Mouse (Mus musculus) spleen, embryonic (tissue): ENCODE measurements around the gene Garnl3.
"Not testable (repeated sequence)": the region's sequence is repeated elsewhere in the genome, so short reads cannot be mapped to it uniquely, and the experiment has no call there.

Experiments used
- CTCF ChIA-PET: fragments of 350-600 bp; sonication (Branson Sonifier 250); formaldehyde crosslinking; loops from one replicate; lab custom pipeline; 2022; lab: Charles Lee

Gene Garnl3

GRCm38 (mm10) chr2:33090033-33090400 lies 41.4 kb downstream of the Garnl3 start:
- CTCF ChIA-PET, result not testable (repeated sequence)

- CTCF ChIA-PET, result no interaction called here
These were observed 42.0 kb downstream of the Garnl3 start for GRCm38 (mm10) chr2:33089356-33090032.

GRCm38 (mm10) chr2:33086671-33087363 lies 44.6 kb downstream of the Garnl3 start:
- CTCF ChIA-PET, result no interaction called here

- CTCF ChIA-PET, result no interaction called here
These were observed 45.3 kb downstream of the Garnl3 start for GRCm38 (mm10) chr2:33086016-33086596.

GRCm38 (mm10) chr2:33084221-33084620 lies 47.2 kb downstream of the Garnl3 start:
- CTCF ChIA-PET, result no interaction called here

GRCm38 (mm10) chr2:33080166-33080565 lies 51.3 kb downstream of the Garnl3 start:
- CTCF ChIA-PET, result interaction anchor here (0.6 kb wide), 1 partner anchor 72 kb away, joined by 4 read pairs; no protein-coding TSS in a partner anchor

- CTCF ChIA-PET, result no interaction called here
These were observed 54.2 kb downstream of the Garnl3 start for GRCm38 (mm10) chr2:33077252-33077651.

GRCm38 (mm10) chr2:33074931-33075330 lies 56.5 kb downstream of the Garnl3 start:
- CTCF ChIA-PET, result no interaction called here

GRCm38 (mm10) chr2:33074188-33074587 lies 57.3 kb downstream of the Garnl3 start:
- CTCF ChIA-PET, result no interaction called here

GRCm38 (mm10) chr2:33072333-33072732 lies 59.1 kb downstream of the Garnl3 start:
- CTCF ChIA-PET, result no interaction called here

- CTCF ChIA-PET, result no interaction called here
These were observed 65.8 kb downstream of the Garnl3 start for GRCm38 (mm10) chr2:33065610-33066009.

GRCm38 (mm10) chr2:33062744-33063143 lies 68.7 kb downstream of the Garnl3 start:
- CTCF ChIA-PET, result no interaction called here

- CTCF ChIA-PET, result no interaction called here
These were observed 72.5 kb downstream of the Garnl3 start for GRCm38 (mm10) chr2:33058926-33059325.

- CTCF ChIA-PET, result no interaction called here
These were observed 73.9 kb downstream of the Garnl3 start for GRCm38 (mm10) chr2:33057514-33057913.

- CTCF ChIA-PET, result no interaction called here
These were observed 77.5 kb downstream of the Garnl3 start for GRCm38 (mm10) chr2:33053966-33054365.

- CTCF ChIA-PET, result interaction anchor here (0.5 kb wide), 1 partner anchor 1565 kb away, joined by 3 read pairs; no protein-coding TSS in a partner anchor
These were observed 84.1 kb downstream of the Garnl3 start for GRCm38 (mm10) chr2:33047360-33047759.

GRCm38 (mm10) chr2:33046919-33047318 lies 84.5 kb downstream of the Garnl3 start:
- CTCF ChIA-PET, result interaction anchor here (0.5 kb wide), 1 partner anchor 1565 kb away, joined by 3 read pairs; no protein-coding TSS in a partner anchor

GRCm38 (mm10) chr2:33045899-33046298 lies 85.6 kb downstream of the Garnl3 start:
- CTCF ChIA-PET, result no interaction called here

- CTCF ChIA-PET, result no interaction called here
These were observed 88.7 kb downstream of the Garnl3 start for GRCm38 (mm10) chr2:33042781-33043180.

GRCm38 (mm10) chr2:33041571-33041970 lies 89.9 kb downstream of the Garnl3 start:
- CTCF ChIA-PET, result interaction anchor here (0.7 kb wide), 2 partner anchors 117 to 366 kb away, joined by 5 to 8 read pairs; no protein-coding TSS in a partner anchor

- CTCF ChIA-PET, result no interaction called here
These were observed 94.0 kb downstream of the Garnl3 start for GRCm38 (mm10) chr2:33037429-33037828.

GRCm38 (mm10) chr2:33035297-33035696 lies 96.2 kb downstream of the Garnl3 start:
- CTCF ChIA-PET, result no interaction called here

GRCm38 (mm10) chr2:33033281-33033680 lies 98.2 kb downstream of the Garnl3 start:
- CTCF ChIA-PET, result no interaction called here
